Mouse (Mus musculus) thymus, postnatal 14 days (tissue): ENCODE measurements around the gene Thegl.
A peak's percentile ranks its signal among the peaks of the same experiment; 100 is the strongest.
"Not testable (repeated sequence)": the region's sequence is repeated elsewhere in the genome, so short reads cannot be mapped to it uniquely, and the experiment has no call there.

Experiments used
- DNase-seq: peaks from one replicate; pipeline ENCODE4 v3.0.0; 2021

Gene Thegl

GRCm38 (mm10) chr5:77056881-77057440, 41.1 kb downstream of the Thegl start:
- no peak for DNase-seq

- no peak for DNase-seq
Measured at GRCm38 (mm10) chr5:77060363-77060762, 44.5 kb downstream of the Thegl start.

GRCm38 (mm10) chr5:77061372-77062038, 45.7 kb downstream of the Thegl start:
- peak; percentile 76 for DNase-seq

DNA sequence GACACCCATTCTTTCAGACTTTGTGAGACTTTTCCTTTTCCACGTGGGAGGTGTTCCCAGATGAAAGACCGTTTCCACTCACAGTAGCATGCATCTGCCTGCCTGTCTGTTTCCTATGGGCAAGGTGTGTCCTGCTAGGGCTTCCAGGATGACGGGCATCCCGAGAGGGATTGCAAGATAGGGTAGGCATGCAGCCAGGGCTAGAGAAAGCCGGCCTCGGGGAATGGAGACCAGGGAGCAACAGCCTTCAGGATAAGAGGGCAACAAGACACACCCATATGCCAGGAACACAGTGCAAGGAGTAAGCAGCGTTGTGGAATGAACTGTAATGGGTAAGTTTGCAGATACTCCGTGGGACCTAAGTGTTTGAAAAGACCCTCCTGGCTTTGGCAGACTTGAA, 51.5 kb downstream of the Thegl start:
- DNase-seq = no peak

- DNase-seq = no peak
Measured at GRCm38 (mm10) chr5:77070987-77071386, 55.2 kb downstream of the Thegl start.

DNA sequence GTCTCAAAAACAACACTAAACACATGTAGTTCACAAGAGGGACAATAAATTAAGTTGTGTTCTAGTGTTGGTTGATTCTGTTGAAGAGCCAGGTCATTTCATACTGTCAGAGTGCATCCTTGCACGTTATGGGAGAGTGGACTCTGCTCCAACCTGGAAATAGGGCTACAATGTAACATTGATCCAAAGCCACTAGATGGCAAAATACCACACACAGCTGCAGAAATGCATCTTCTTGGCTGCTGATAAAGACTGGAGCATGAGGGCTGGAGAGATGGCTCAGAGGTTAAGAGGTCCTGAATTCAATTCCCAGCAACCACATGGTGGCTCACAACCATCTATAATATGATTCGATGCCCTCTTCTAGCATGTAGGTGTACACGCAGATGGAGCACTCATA, 55.8 kb downstream of the Thegl start:
- DNase-seq = no peak

DNA sequence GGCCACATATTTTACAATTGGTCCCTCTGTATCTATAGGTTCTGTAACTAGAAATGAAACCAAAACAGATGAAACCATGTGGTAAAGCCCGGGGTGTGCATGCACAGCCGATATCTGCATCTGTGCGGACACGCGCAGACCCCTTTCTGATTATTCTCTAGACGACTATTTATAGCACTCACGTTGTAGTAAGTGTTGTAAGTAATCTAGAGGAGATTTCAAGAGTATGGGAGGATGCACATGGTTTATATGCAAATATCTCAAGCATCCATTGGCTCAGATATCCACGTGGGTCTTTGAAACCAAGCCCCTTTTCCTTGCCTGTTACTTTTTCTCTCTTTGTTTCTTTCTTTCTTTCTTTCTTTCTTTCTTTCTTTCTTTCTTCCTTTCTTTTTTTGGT, 58.0 kb downstream of the Thegl start:
- DNase-seq = no peak

GRCm38 (mm10) chr5:77074914-77075313, 59.1 kb downstream of the Thegl start:
- no peak for DNase-seq

- no peak for DNase-seq
Measured at GRCm38 (mm10) chr5:77075951-77076350, 60.1 kb downstream of the Thegl start.

DNA sequence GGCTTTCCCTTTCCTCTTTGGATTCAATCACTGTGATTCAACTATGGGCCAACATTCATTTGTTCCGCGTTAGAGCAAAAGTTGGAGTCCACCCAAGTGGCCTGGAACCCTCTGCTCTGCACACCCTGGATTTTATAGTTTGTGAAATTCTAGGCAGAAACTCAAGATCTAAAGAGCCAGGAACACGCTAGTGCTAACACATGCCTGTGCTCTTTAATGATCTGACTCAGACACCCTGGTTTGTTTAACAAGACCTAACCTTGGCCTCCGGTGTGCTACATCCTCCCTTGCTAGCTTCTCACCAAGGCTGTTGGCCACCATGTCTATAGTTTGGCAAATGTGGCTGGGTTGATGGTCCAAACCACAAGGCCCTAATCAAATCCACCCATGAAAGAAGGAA, 64.9 kb downstream of the Thegl start:
- no peak for DNase-seq

DNA sequence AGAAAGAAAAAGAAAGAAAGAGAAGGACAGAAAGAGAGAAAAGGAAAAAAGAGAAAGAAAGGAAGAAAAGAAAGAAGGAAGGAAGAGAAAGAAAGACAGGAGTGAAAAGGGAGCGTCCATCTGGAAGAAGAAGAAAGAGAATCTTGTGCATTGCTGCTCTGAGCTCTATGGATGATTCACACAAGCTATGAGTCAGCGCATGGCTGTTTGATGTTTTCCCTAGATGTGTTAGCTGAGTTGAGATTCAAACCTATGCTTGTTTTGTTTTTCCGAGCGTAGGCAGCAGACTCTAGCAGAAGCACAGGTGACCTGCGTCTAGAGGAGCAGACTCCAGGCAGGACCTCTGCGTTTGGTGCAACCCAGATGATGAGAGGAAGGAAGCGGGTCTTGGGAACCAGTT, 66.9 kb downstream of the Thegl start:
- no peak for DNase-seq

DNA sequence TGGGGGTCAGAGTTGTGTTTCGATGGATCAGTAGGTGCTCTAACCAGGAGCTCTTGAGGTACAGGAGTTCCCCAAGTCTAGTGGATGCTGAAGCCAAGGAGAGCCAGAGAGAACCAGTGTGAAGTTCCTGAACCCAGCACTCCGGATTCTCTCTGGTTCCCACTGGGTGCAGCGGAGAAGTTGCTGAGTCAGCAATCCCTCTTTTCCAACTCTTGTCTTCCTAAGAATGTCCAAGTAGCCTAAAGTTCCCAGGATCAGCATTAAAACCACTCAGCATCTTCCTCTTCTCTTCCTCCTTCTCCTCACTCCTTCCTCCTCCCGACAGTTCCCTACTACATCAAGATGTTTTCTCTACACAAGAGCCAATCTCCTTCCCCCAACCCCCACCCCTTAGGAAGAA, 68.6 kb downstream of the Thegl start:
- no peak for DNase-seq

DNA sequence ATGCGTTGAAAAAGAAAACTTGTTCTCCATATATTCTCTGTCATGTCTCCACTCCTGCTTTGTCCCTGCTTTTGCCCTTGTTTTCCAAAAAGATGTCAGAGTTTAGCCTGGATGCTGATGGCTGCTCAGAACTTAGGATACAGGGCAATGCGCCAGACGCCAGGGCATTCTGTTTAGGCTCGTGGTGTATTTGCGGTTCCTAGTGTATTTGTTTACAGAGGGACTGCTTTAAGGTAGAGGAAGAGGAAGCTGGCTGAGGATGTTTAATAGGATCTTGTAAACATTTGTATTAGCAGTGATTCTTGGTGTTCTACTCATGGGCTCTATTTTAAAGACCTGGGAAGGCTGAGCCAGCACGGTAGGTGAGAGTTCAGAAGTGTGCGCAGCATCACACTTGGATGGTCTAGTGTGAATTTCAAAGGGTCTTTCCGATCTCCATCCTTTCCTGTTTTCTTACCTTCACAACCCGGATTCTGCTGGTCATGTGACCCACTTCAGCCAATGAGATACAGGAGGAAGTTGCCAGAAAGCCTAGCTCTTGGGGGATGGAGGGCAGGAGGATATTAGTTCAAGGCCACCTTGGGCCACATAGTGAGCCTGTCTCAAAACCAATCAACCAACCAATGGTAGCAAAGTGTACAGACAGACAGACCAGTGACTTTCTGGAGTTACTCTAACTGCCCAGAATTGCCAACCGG, 70.1 kb downstream of the Thegl start:
- DNase-seq = no peak

DNA sequence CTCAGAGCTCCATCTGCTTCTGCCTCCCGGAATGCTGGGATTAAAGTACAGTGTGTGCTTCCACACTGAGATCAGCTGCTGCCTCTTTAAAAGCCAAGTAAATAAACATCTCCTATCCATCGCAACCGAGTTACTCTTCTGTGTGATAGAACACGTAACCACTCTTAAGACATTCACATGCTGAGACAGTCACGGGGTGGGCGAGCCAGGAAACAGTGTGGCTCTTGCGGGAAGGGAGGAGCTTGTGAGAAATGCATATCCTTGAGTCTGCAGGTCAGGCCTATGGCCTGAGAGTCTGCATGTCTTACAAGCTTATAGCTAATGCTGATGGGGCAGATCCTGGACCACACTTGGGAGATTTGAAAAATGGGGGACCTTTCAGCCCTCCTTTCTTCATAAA, 70.7 kb downstream of the Thegl start:
- DNase-seq = no peak

GRCm38 (mm10) chr5:77087122-77087521, 71.3 kb downstream of the Thegl start:
- no peak for DNase-seq

DNA sequence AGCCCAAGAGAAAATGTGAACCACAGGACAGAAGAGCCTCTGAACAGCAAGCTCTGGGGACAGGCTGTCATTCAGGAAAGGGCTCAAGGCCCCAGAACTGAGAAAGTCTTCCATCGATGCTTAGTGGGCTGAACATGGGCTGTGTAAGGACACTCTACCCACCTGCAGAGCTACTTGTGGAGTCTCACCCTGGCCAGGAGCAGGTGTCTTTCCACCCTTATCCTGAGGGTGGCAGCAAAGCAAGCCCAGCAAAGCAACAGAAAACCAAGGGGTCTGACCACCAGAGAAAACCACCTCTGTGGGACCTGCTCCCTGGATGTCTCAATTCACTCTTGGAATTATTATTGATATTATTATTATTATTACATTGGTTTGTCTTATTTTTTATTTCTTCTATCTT, 73.5 kb downstream of the Thegl start:
- peak; percentile 70 for DNase-seq

DNA sequence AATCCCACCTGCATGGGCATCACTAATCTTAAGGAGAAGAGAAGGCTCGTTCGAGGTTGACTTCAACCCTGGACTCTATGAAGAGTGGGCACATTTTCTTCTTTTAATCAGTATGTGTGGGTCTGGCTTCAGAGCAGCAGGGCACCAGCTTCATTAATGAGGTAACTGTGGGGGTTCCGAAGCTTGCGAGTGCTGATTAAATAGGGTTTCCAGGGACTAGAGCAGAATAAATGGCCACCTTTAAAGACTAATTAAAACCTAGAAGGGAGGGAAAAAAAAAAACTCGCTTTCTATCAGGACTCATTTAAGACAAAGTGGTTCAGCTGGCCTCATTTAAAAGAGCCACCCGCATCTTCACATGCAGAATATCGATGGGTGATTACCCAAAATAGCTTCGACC, 74.1 kb downstream of the Thegl start:
- DNase-seq = no peak

- DNase-seq = no peak
Measured at GRCm38 (mm10) chr5:77090521-77091096, 74.8 kb downstream of the Thegl start.

DNA sequence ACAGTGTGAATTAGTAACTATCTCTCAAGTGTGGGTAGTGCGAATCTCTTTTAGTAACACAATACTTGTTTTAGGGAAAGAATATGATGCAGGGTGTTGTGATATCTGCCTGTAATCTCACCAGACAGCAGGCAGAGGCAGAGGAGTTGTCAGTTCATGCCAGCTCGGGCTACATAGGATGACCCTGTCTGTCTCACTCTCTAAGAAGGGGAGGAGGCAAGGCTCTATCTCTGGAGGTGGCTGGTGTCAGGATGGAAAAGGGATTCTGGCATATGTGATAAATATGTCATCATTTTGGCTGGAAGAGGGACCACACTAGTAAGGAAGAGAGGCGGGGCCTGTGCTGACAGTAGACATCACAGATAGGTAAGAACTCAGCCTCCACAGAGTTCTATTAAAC, 76.1 kb downstream of the Thegl start:
- DNase-seq = no peak

- peak; percentile 7 for DNase-seq
Measured at GRCm38 (mm10) chr5:77092531-77092930, 76.7 kb downstream of the Thegl start.

DNA sequence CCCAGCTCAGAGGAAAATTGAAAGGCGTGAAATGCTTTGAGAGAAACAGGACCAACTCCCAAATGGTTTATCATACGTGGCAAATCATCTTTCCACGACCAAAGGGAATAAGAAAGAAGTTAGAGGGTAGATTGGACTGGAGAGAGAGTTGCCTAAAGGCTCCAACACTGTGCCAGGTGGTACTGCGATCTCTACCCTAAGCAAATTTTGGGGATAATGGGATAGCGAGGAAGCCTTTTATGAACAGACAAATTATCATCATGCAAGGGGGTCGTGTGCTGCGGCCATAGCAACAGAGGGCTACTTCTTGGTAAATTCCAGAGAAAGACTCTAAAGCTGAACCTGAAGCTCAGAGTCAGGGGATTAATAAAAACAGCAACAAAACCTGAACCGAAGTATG, 78.1 kb downstream of the Thegl start:
- no peak for DNase-seq

GRCm38 (mm10) chr5:77094510-77095491, 79.0 kb downstream of the Thegl start:
- peak; percentile 67 for DNase-seq

DNA sequence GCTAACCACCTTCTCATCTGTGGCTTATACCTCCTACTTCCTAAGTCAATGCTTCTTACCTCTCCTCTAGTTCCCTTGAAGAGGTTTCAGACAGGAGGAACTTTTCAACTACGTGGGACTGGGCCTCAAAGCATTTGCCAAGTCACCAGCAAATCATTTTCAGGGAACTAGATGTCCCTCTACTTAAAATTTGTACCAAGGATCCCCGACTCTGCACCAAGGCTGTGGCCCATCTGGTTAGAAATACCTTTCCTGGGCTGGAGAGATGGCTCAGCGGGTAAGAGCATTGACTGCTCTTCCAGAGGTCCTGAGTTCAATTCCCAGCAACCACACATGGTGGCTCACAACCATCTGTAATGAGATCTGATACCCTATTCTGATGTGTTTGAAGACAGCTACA, 80.4 kb downstream of the Thegl start:
- DNase-seq = not testable (repeated sequence)
